Mouse (Mus musculus): ENCODE measurements around the gene Map3k20. TPM values are rescaled to one million over a fixed set of nuclear protein-coding genes. Genes with fewer than 3 reads are reported as not detected.
A peak's percentile ranks its signal among the peaks of the same experiment; 100 is the strongest.

Map3k20 gene
- polyA plus RNA-seq, 1 experiment from 2014 or later = 16.9 TPM

- Histone ChIP-seq H3K4me3 (ENCODE audit: inconsistent target) (no peak overlapping the region), H3K36me3 (ENCODE audit: inconsistent target) (no peaks in the 10 kb centered on the region), H3K79me2 (ENCODE audit: inconsistent target) (peaks cover 33% of the 10 kb centered on the region), H3K27ac (0 out of 2 replicates have a peak overlapping the region, but pooled peaks have one; percentile 19)
- 43% methylated on average over 7 of the region's 7 CpGs for WGBS (ENCODE audit: missing documents)
These were observed 189.3 kb downstream of the Map3k20 start for GRCm38 (mm10) chr2:72474531-72475287.

DNA sequence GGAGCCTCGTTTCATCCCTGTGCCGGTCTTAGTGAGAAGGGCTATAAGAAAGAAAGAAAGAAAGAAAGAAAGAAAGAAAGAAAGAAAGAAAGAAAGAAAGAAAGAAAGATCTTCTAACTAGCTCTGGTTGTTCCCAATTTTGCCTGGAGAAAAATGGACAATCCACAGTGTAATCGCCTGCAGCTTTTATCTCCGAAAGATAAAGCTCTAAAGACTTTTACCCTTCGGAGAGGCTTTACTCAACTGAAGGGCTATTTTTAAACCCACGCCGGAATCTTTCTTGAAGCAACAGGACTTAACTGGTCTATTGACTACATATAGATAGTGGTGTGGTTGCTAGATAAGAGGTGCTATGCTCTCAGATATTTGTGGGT lies 190.0 kb downstream of the Map3k20 start:
- Histone ChIP-seq H3K79me2 (ENCODE audit: inconsistent target) (peaks cover 40% of the 10 kb centered on the region), H3K36me3 (ENCODE audit: inconsistent target) (no peaks in the 10 kb centered on the region), H3K4me3 (ENCODE audit: inconsistent target) (peak overlapping the region; percentile 27), H3K27ac (peak overlapping the region; percentile 97)
- WGBS (ENCODE audit: missing documents) = 2% methylated on average over 4 of the region's 7 CpGs

DNA sequence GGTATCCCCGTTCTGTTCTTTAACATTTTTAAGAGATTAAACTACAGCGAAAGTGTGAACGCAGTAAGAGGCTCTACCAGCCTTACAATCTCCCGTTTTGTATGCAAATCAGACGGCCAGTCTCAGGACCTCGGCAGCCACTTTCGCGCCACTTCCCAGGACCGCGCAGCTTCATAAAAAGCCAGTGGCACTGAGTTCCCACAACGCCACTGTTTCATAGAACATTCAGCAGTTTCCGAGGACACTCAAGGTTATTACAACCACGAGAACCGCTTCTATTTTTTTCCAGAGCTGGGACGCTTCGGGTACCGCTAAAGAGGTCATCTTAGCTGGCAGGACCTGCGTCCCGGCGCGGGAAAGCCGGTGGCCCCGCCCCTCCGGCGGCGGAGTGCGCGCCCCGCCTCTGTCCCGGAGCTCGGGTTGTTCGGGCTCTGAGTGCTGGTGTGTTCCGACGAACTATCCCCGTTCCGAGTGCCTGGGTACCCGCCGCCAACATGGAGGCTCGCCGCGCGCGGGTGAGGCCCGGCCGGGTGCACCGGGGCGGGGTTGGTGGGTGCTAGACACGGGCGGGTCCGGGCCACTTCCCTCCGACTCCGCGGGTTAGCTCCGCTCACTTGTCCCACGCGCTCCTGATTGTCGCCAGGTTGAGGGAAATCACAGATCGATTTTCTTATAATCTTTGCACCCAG lies 190.5 kb downstream of the Map3k20 start, which contains the start of gene Cdca7:
Cdca7 (plus strand) TSS at position 363 of the 689 bp plus-strand sequence.
- H3K79me2 ChIP-seq (ENCODE audit: inconsistent target) = peaks cover 42% of the 10 kb centered on the region
- peak within 1 kb of the TSS; percentile 54 for H3K4me3 ChIP-seq (ENCODE audit: inconsistent target)
- H3K27ac ChIP-seq = peak within 1 kb of the TSS; percentile 97
- no peaks in the 10 kb centered on the region for H3K36me3 ChIP-seq (ENCODE audit: inconsistent target)
- WGBS (ENCODE audit: missing documents) = under 1% methylated on average over 52 of the region's 58 CpGs

DNA sequence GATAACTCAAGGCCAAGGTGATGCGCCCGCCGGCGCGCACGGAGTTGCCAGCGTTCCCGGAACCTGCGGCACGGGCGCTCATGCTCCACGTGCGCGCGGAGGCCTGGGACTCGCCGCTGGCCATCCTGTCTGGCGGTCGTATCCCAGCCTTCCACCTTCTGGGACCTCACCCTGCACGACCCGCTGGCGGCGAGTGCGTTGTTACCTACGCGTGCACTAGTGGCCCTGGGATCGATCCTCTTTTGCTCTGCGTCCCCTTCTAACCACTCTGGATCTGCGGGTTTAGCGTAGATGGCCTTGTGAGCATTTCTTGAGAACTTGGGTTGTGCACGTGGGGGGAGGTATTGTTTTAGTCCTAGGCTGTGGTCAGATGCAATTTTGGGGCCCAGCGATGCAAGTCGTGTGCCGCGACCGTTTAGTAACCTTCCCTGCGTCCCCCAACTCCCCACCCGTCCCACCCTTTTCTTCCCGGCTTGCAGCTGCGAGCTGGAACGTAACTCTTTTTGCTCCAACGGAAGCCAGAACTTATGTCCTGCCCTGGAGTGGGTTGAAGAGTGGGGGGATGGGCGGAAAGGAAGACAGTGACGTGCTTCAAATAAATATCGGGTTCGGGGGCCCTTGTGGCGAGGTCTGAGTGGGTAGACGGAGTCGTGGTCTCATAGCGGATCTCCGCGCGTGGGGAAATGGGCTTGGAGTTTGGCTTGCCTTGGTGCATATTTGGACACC lies 191.2 kb downstream of the Map3k20 start:
- Histone ChIP-seq H3K79me2 (ENCODE audit: inconsistent target) (peaks cover 42% of the 10 kb centered on the region), H3K36me3 (ENCODE audit: inconsistent target) (no peaks in the 10 kb centered on the region), H3K27ac (peak overlapping the region; percentile 35), H3K4me3 (ENCODE audit: inconsistent target) (peak overlapping the region; percentile 54)
- under 1% methylated on average over 53 of the region's 53 CpGs for WGBS (ENCODE audit: missing documents)

- 10% methylated on average over 11 of the region's 11 CpGs for WGBS (ENCODE audit: missing documents)
- peak overlapping the region; percentile 54 for H3K4me3 ChIP-seq (ENCODE audit: inconsistent target)
- no peak overlapping the region for H3K27ac ChIP-seq
- no peaks in the 10 kb centered on the region for H3K36me3 ChIP-seq (ENCODE audit: inconsistent target)
- H3K79me2 ChIP-seq (ENCODE audit: inconsistent target) = peaks cover 42% of the 10 kb centered on the region
These were observed 191.8 kb downstream of the Map3k20 start for GRCm38 (mm10) chr2:72477221-72477620.

GRCm38 (mm10) chr2:72478176-72478575 lies 192.7 kb downstream of the Map3k20 start:
- H3K4me3 ChIP-seq (ENCODE audit: inconsistent target) = no peak overlapping the region
- 90% methylated on average over 4 of the region's 4 CpGs for WGBS (ENCODE audit: missing documents)

GRCm38 (mm10) chr2:72478921-72479320 lies 193.5 kb downstream of the Map3k20 start:
- no peak overlapping the region for H3K27ac ChIP-seq
- peaks cover 42% of the 10 kb centered on the region for H3K79me2 ChIP-seq (ENCODE audit: inconsistent target)
- WGBS (ENCODE audit: missing documents) = 94% methylated on average over 13 of the region's 13 CpGs
- H3K4me3 ChIP-seq (ENCODE audit: inconsistent target) = no peak overlapping the region
- H3K36me3 ChIP-seq (ENCODE audit: inconsistent target) = no peaks in the 10 kb centered on the region

More at GRCm38 (mm10) chr2:72478176-72478575, 192.7 kb downstream of the Map3k20 start:
- Histone ChIP-seq H3K27ac (no peak overlapping the region), H3K36me3 (ENCODE audit: inconsistent target) (no peaks in the 10 kb centered on the region), H3K79me2 (ENCODE audit: inconsistent target) (peaks cover 42% of the 10 kb centered on the region)

DNA sequence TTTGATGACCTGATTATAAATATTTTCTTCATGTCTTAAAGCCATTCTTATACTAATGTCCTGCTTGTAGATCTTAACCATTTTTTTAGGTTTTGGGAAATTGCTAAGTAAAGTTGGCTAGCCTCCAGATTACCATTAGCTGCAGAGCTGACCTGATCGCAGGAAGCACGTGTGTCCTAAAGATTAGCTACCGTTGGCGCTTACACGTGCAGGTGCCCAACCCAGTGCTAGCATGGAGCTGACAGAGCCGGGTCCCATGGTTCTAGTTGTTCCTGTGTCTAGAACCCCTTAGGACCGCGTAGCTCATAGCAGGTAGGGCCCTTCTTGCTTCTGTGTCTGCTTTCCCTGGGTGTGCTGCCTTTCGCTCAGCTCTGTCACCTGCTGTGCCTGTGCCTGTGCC lies 194.4 kb downstream of the Map3k20 start:
- H3K36me3 ChIP-seq (ENCODE audit: inconsistent target) = no peaks in the 10 kb centered on the region
- H3K27ac ChIP-seq = no peak overlapping the region
- 78% methylated on average over 9 of the region's 9 CpGs for WGBS (ENCODE audit: missing documents)
- no peak overlapping the region for H3K4me3 ChIP-seq (ENCODE audit: inconsistent target)
- H3K79me2 ChIP-seq (ENCODE audit: inconsistent target) = peaks cover 42% of the 10 kb centered on the region

- Histone ChIP-seq H3K79me2 (ENCODE audit: inconsistent target) (no peaks in the 10 kb centered on the region), H3K27ac (no peak overlapping the region)
- WGBS (ENCODE audit: missing documents) = 86% methylated on average over 7 of the region's 7 CpGs
These were observed 206.2 kb downstream of the Map3k20 start for GRCm38 (mm10) chr2:72491650-72492049.

More at GRCm38 (mm10) chr2:72491650-72492049, 206.2 kb downstream of the Map3k20 start:
- H3K36me3 ChIP-seq (ENCODE audit: inconsistent target) = no peaks in the 10 kb centered on the region
- no peak overlapping the region for H3K4me3 ChIP-seq (ENCODE audit: inconsistent target)

Other genes with a start within 250 kb of the Map3k20 start
- gene Cdca7, start 190.5 kb downstream of the Map3k20 start, polyA plus RNA-seq (2018) = 2.8 to 28.1 TPM (median 5.1 TPM) in 3 replicates